Mouse (Mus musculus): ENCODE measurements around the gene Necap2.

The Necap2 gene

GRCm38 (mm10) chr4:141073661-141074060, 4.5 kb downstream of the Necap2 start:
- DNase-seq (ENCODE audit: low read depth, low spot score): no peak

GRCm38 (mm10) chr4:141072502-141072901, 5.7 kb downstream of the Necap2 start:
- no peak for DNase-seq (ENCODE audit: low read depth, low spot score)

- DNase-seq (ENCODE audit: low read depth, low spot score): no peak
Measured at GRCm38 (mm10) chr4:141069731-141070130, 8.4 kb downstream of the Necap2 start.

GRCm38 (mm10) chr4:141068655-141069054, 9.5 kb downstream of the Necap2 start:
- no peak for DNase-seq (ENCODE audit: low read depth, low spot score)

- DNase-seq (ENCODE audit: low read depth, low spot score): no peak
Measured at GRCm38 (mm10) chr4:141067516-141068046, 10.6 kb downstream of the Necap2 start.

GRCm38 (mm10) chr4:141066709-141067515, 11.2 kb downstream of the Necap2 start:
- no peak for DNase-seq (ENCODE audit: low read depth, low spot score)

- DNase-seq (ENCODE audit: low read depth, low spot score): peak; percentile 66
Measured at GRCm38 (mm10) chr4:141065123-141065522, 13.0 kb downstream of the Necap2 start.

GRCm38 (mm10) chr4:141064104-141064659, 14.0 kb downstream of the Necap2 start:
- DNase-seq (ENCODE audit: low read depth, low spot score): no peak

- DNase-seq (ENCODE audit: low read depth, low spot score): peak; percentile 93
Measured at GRCm38 (mm10) chr4:141060426-141061301, 17.5 kb downstream of the Necap2 start, which contains the start of gene Crocc. Gene Crocc, minus strand, starts transcription at chr4:141060550.

GRCm38 (mm10) chr4:141059616-141060425, 18.3 kb downstream of the Necap2 start:
- DNase-seq (ENCODE audit: low read depth, low spot score): no peak

- DNase-seq (ENCODE audit: low read depth, low spot score): no peak
Measured at GRCm38 (mm10) chr4:141058835-141059234, 19.3 kb downstream of the Necap2 start.

GRCm38 (mm10) chr4:141056970-141057369, 21.2 kb downstream of the Necap2 start:
- no peak for DNase-seq (ENCODE audit: low read depth, low spot score)

- no peak for DNase-seq (ENCODE audit: low read depth, low spot score)
Measured at GRCm38 (mm10) chr4:141053568-141054161, 24.5 kb downstream of the Necap2 start.

- no peak for DNase-seq (ENCODE audit: low read depth, low spot score)
Measured at GRCm38 (mm10) chr4:141053138-141053537, 25.0 kb downstream of the Necap2 start.

GRCm38 (mm10) chr4:141052442-141052841, 25.7 kb downstream of the Necap2 start:
- no peak for DNase-seq (ENCODE audit: low read depth, low spot score)

- DNase-seq (ENCODE audit: low read depth, low spot score): no peak
Measured at GRCm38 (mm10) chr4:141049476-141049835, 28.7 kb downstream of the Necap2 start.

- DNase-seq (ENCODE audit: low read depth, low spot score): no peak
Measured at GRCm38 (mm10) chr4:141048810-141049475, 29.2 kb downstream of the Necap2 start.

- DNase-seq (ENCODE audit: low read depth, low spot score): no peak
Measured at GRCm38 (mm10) chr4:141044816-141045215, 33.3 kb downstream of the Necap2 start.

- no peak for DNase-seq (ENCODE audit: low read depth, low spot score)
Measured at GRCm38 (mm10) chr4:141041117-141041516, 37.0 kb downstream of the Necap2 start.
